Mouse (Mus musculus): ENCODE data around the gene Noxo1. TPM values are rescaled to one million over a fixed set of nuclear protein-coding genes. Genes with fewer than 3 reads are reported as not detected.

Gene Noxo1
- polyA plus RNA-seq, 1 experiment from 2014 or later, result 1.5 TPM

DNA sequence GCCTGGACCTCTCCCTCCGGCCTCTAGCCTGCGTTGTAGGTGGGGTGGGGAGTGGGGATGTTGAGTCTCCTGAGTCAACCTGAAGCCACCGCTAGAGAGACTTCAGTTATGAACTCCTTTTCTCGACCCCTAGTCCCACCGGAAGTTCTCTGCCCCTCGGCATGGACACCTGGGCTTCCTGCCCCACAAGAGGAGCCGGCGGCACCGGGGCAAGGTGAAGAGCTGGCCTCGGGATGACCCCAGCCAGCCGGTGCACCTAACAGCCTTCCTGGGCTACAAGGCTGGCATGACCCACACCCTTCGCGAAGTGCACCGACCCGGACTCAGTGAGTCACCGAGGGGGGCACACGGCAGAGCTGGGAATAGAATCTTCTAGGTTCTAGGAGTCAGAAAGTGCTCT is 32.1 kb downstream of the Noxo1 start:
- Histone ChIP-seq H3K4me2 (ENCODE audit: low read depth) (no peak overlapping the region), H3K9ac (ENCODE audit: low read length) (no peak overlapping the region), H3K9me3 (ENCODE audit: control insufficient read depth, low read length) (no peaks in the 10 kb centered on the region), H3K27ac (ENCODE audit: low read depth, low read length) (no peak overlapping the region), H3K27me3 (ENCODE audit: control insufficient read depth, insufficient read depth, low read length) (no peaks in the 10 kb centered on the region), H3K4me1 (ENCODE audit: control insufficient read depth, insufficient read depth, low read length) (no peaks in the 10 kb centered on the region), H3K4me3 (ENCODE audit: low read depth, low read length) (no peak overlapping the region), H3K36me3 (ENCODE audit: control insufficient read depth, insufficient read depth, low read length) (no peaks in the 10 kb centered on the region)
- WGBS, result 73% methylated on average over 17 of the region's 17 CpGs
- no peak for ATAC-seq (ENCODE audit: insufficient read depth, low FRiP score, low TSS enrichment)
- no peak for DNase-seq (ENCODE audit: low spot score)

DNA sequence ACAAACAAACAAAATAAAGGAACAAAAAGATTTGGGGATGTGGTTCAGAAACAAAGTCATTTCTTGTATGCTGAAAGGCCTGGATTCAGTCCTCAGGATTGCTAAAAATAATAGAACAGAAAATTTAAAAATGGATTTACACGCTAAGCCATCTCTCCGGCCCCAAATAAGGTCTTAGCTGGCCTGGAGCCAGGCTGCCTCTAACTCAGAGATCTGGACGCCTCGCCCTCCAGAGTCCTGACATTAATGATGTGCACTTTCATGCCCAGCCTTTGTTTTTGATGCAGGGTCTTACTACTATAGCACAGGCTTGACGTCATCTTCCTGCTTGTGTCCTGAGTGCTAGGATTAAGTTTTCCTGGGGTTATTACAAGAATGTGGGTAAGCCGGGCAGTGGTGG is 33.0 kb downstream of the Noxo1 start:
- WGBS, result 93% methylated on average over 6 of the region's 6 CpGs
- DNase-seq (ENCODE audit: low spot score) (no peak), ATAC-seq (ENCODE audit: insufficient read depth, low FRiP score, low TSS enrichment) (no peak)
- H3K27me3 ChIP-seq (ENCODE audit: control insufficient read depth, insufficient read depth, low read length), result no peaks in the 10 kb centered on the region
- H3K4me3 ChIP-seq (ENCODE audit: low read depth, low read length), result no peak overlapping the region
- H3K4me2 ChIP-seq (ENCODE audit: low read depth), result no peak overlapping the region
- H3K4me1 ChIP-seq (ENCODE audit: control insufficient read depth, insufficient read depth, low read length), result no peaks in the 10 kb centered on the region
- H3K9me3 ChIP-seq (ENCODE audit: control insufficient read depth, low read length), result no peaks in the 10 kb centered on the region
- no peak overlapping the region for H3K27ac ChIP-seq (ENCODE audit: low read depth, low read length)
- H3K9ac ChIP-seq (ENCODE audit: low read length), result no peak overlapping the region
- no peaks in the 10 kb centered on the region for H3K36me3 ChIP-seq (ENCODE audit: control insufficient read depth, insufficient read depth, low read length)

DNA sequence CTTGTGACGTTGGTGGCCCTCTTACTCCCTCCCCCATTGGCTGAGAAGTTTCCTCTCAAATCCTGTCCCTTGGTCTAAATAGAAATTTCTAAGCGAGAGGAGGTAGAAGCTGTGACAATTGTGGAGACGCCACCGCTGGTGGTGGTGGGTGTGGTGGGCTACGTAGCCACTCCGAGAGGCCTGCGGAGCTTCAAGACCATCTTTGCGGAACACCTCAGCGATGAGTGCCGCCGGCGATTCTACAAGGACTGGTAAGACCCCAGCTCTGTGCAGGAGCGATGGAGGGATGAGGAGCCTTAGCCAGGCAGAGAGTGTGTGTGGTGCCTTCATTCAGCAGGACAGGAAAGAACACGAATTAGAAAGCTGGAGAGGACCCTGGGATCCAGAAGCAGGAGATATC is 34.8 kb downstream of the Noxo1 start:
- 81% methylated on average over 14 of the region's 14 CpGs for WGBS
- no peak overlapping the region for H3K9ac ChIP-seq (ENCODE audit: low read length)
- no peaks in the 10 kb centered on the region for H3K27me3 ChIP-seq (ENCODE audit: control insufficient read depth, insufficient read depth, low read length)
- H3K27ac ChIP-seq (ENCODE audit: low read depth, low read length), result no peak overlapping the region
- ATAC-seq (ENCODE audit: insufficient read depth, low FRiP score, low TSS enrichment), result no peak
- H3K4me1 ChIP-seq (ENCODE audit: control insufficient read depth, insufficient read depth, low read length), result no peaks in the 10 kb centered on the region
- no peak for DNase-seq (ENCODE audit: low spot score)
- H3K9me3 ChIP-seq (ENCODE audit: control insufficient read depth, low read length), result no peaks in the 10 kb centered on the region
- no peak overlapping the region for H3K4me2 ChIP-seq (ENCODE audit: low read depth)
- no peaks in the 10 kb centered on the region for H3K36me3 ChIP-seq (ENCODE audit: control insufficient read depth, insufficient read depth, low read length)
- no peak overlapping the region for H3K4me3 ChIP-seq (ENCODE audit: low read depth, low read length)

DNA sequence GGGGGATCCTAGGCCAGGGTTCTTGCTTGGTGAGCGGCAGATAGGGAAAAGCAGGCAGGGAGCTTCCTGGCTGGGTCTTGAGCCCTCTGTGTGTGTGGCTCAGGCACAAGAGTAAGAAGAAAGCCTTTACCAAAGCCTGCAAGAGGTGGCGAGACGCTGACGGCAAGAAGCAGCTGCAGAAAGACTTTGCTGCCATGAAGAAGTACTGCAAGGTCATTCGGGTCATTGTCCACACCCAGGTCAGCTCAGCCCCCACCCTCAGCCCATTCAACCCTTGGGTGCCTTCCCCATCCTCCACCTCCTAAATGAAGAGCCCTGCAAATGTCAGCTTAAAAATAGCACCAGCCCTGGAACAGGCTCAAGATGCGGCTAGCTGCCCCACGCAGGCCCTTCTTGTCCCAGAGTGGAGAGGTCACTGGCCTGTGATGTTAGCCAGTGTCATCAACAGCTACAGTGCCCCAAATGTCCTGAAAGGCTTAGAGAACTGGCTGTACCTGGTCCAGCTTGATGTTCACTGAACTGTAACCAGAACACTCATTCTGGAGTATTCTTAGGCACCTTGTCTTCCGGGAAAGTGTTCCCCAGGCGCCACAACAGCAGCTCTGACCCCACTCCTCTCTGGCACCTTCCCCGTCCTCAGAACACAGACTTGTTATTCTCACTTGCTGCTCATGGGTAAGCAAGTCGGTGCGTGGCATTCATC is 36.4 kb downstream of the Noxo1 start:
- ATAC-seq (ENCODE audit: insufficient read depth, low FRiP score, low TSS enrichment) (no peak), DNase-seq (ENCODE audit: low spot score) (no peak)
- Histone ChIP-seq H3K4me2 (ENCODE audit: low read depth) (no peak overlapping the region), H3K9me3 (ENCODE audit: control insufficient read depth, low read length) (no peaks in the 10 kb centered on the region), H3K27ac (ENCODE audit: low read depth, low read length) (no peak overlapping the region), H3K4me1 (ENCODE audit: control insufficient read depth, insufficient read depth, low read length) (no peaks in the 10 kb centered on the region), H3K27me3 (ENCODE audit: control insufficient read depth, insufficient read depth, low read length) (no peaks in the 10 kb centered on the region), H3K36me3 (ENCODE audit: control insufficient read depth, insufficient read depth, low read length) (no peaks in the 10 kb centered on the region), H3K9ac (ENCODE audit: low read length) (no peak overlapping the region), H3K4me3 (ENCODE audit: low read depth, low read length) (no peak overlapping the region)
- 77% methylated on average over 12 of the region's 12 CpGs for WGBS

DNA sequence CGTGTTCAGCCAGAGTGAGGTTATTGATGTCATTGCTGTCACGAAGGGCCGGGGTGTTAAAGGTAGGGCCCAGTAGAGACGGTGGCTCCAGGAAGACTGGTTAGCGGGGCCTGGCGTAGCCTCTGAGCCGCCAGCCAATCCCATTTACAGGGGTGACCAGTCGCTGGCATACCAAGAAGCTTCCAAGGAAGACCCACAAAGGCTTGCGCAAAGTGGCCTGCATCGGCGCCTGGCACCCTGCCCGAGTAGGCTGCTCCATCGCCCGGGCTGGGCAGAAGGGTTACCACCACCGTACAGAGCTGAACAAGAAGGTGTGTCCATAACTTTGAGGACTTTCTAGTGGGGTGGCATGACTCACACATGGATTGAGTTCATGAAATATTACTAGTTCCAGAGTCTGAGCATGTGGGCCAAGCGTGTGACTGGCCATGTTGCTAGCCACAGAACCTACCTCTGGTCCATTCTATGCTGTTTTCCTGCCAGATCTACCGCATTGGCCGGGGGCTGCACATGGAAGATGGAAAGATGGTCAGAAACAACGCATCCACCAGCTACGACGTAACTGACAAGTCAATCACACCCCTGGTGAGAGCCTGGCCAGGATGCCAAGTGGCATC is 37.5 kb downstream of the Noxo1 start:
- Histone ChIP-seq H3K27ac (ENCODE audit: low read depth, low read length) (no peak overlapping the region), H3K36me3 (ENCODE audit: control insufficient read depth, insufficient read depth, low read length) (no peaks in the 10 kb centered on the region), H3K4me3 (ENCODE audit: low read depth, low read length) (no peak overlapping the region), H3K27me3 (ENCODE audit: control insufficient read depth, insufficient read depth, low read length) (no peaks in the 10 kb centered on the region), H3K4me1 (ENCODE audit: control insufficient read depth, insufficient read depth, low read length) (no peaks in the 10 kb centered on the region), H3K9me3 (ENCODE audit: control insufficient read depth, low read length) (no peaks in the 10 kb centered on the region), H3K4me2 (ENCODE audit: low read depth) (no peak overlapping the region), H3K9ac (ENCODE audit: low read length) (no peak overlapping the region)
- ATAC-seq (ENCODE audit: insufficient read depth, low FRiP score, low TSS enrichment) (no peak), DNase-seq (ENCODE audit: low spot score) (no peak)
- 85% methylated on average over 21 of the region's 21 CpGs for WGBS

DNA sequence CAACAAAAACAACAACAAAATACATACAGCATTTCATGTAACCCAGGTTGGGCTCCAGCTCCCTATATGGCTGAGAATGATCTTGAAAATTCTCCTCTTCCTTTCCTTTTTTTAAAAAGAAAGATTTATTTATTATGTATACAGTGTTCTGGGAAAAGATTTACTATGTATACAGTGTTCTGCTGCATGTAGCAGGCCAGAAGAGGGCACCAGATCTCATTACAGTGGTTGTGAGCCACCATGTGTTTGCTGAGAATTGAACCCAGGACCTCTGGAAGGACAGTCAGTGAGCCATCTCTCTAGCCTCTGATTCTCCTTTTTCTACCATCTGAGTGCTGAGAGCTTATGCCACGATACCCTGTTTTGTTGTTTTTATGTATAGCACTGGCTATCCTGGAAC is 38.5 kb downstream of the Noxo1 start:
- H3K9me3 ChIP-seq (ENCODE audit: control insufficient read depth, low read length), result no peaks in the 10 kb centered on the region
- H3K4me2 ChIP-seq (ENCODE audit: low read depth), result no peak overlapping the region
- no peak overlapping the region for H3K27ac ChIP-seq (ENCODE audit: low read depth, low read length)
- no peak overlapping the region for H3K4me3 ChIP-seq (ENCODE audit: low read depth, low read length)
- ATAC-seq (ENCODE audit: insufficient read depth, low FRiP score, low TSS enrichment) (no peak), DNase-seq (ENCODE audit: low spot score) (no peak)
- WGBS, result 84% methylated on average over 1 of the region's 1 CpGs
- H3K27me3 ChIP-seq (ENCODE audit: control insufficient read depth, insufficient read depth, low read length), result no peaks in the 10 kb centered on the region
- no peaks in the 10 kb centered on the region for H3K4me1 ChIP-seq (ENCODE audit: control insufficient read depth, insufficient read depth, low read length)
- H3K9ac ChIP-seq (ENCODE audit: low read length), result no peak overlapping the region
- no peaks in the 10 kb centered on the region for H3K36me3 ChIP-seq (ENCODE audit: control insufficient read depth, insufficient read depth, low read length)

DNA sequence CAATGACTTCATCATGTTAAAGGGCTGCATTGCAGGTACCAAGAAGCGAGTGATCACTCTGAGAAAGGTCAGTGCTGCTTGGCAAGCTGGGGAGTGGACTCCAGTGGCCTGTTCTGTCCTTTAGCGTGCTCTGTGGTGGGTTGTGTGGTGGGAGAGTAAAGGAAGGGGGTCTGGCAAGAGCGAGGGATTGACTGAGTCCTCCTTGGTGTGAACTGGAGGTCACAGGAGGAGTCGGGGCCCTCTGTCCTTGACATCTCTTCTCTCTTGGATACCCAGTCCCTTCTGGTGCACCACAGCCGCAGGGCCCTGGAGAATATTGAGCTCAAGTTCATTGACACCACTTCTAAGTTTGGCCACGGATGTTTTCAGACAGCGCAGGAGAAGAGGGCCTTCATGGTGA is 39.4 kb downstream of the Noxo1 start:
- no peaks in the 10 kb centered on the region for H3K4me1 ChIP-seq (ENCODE audit: control insufficient read depth, insufficient read depth, low read length)
- H3K9ac ChIP-seq (ENCODE audit: low read length), result no peak overlapping the region
- no peak overlapping the region for H3K4me2 ChIP-seq (ENCODE audit: low read depth)
- DNase-seq (ENCODE audit: low spot score) (no peak), ATAC-seq (ENCODE audit: insufficient read depth, low FRiP score, low TSS enrichment) (no peak)
- H3K36me3 ChIP-seq (ENCODE audit: control insufficient read depth, insufficient read depth, low read length), result no peaks in the 10 kb centered on the region
- WGBS, result 89% methylated on average over 7 of the region's 7 CpGs
- no peak overlapping the region for H3K4me3 ChIP-seq (ENCODE audit: low read depth, low read length)
- H3K27ac ChIP-seq (ENCODE audit: low read depth, low read length), result no peak overlapping the region
- no peaks in the 10 kb centered on the region for H3K27me3 ChIP-seq (ENCODE audit: control insufficient read depth, insufficient read depth, low read length)
- no peaks in the 10 kb centered on the region for H3K9me3 ChIP-seq (ENCODE audit: control insufficient read depth, low read length)

DNA sequence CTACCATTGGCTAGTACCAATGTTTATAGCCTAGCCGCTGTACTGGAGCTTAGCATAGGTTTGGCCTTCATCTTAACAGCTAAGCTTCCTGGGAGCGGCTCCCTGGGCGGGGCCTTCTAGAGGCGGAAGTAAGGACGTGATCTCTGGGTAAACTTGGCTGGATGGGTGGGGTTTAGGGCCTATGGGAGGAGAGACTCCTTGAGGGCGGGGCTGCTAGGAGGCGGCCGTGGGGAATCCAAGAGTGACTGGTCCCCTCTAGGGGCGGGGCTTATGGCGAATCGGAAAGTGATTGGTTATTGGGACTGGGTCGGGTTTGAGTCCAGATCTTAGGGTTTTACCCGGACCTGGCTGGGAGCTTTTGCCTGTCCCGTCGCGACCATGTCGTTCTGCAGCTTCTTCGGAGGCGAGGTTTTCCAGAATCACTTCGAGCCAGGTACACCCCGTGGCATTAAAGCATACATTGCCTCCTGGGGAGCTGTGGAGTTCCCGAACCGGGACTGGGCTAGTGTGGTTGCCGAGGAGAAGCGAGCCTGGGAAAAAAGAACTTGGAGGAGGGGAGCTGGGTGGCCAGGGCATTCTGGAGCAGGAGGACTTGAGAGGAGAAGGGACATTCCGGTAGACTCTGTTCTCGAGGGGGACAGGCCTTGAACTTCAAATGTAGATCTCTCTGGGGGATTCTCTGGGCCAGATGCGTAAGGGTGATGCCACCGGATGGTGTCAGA is 40.5 kb downstream of the Noxo1 start, which contains the start of gene Msrb1:
Gene Msrb1 (plus strand): TSS at position 313 of the 722 bp plus-strand sequence.
- DNase-seq (ENCODE audit: low spot score), result peak; percentile 95
- peak within 1 kb of the TSS; percentile 59 for H3K4me3 ChIP-seq (ENCODE audit: low read depth, low read length)
- peak within 1 kb of the TSS; percentile 90 for H3K4me2 ChIP-seq (ENCODE audit: low read depth)
- H3K27me3 ChIP-seq (ENCODE audit: control insufficient read depth, insufficient read depth, low read length), result no peaks in the 10 kb centered on the region
- ATAC-seq (ENCODE audit: insufficient read depth, low FRiP score, low TSS enrichment), result peak; percentile 96
- 1% methylated on average over 29 of the region's 29 CpGs for WGBS
- no peak within 1 kb of the TSS for H3K27ac ChIP-seq (ENCODE audit: low read depth, low read length)
- no peaks in the 10 kb centered on the region for H3K36me3 ChIP-seq (ENCODE audit: control insufficient read depth, insufficient read depth, low read length)
- H3K4me1 ChIP-seq (ENCODE audit: control insufficient read depth, insufficient read depth, low read length), result no peaks in the 10 kb centered on the region
- H3K9ac ChIP-seq (ENCODE audit: low read length), result peak within 1 kb of the TSS; percentile 57
- no peaks in the 10 kb centered on the region for H3K9me3 ChIP-seq (ENCODE audit: control insufficient read depth, low read length)
